Mouse (Mus musculus) C2C12 (cell line): ENCODE measurements around the gene Fxyd2. TPM values are rescaled to one million over a fixed set of nuclear protein-coding genes. Genes with fewer than 3 reads are reported as not detected.

Experiments
- H3K27me3 ChIP-seq: one replicate; pipeline ENCODE4 v1.6.1; 2011; ENCODE audit not compliant: control insufficient read depth, insufficient read depth, insufficient read length
- H3K36me3 ChIP-seq: one replicate; pipeline ENCODE4 v1.6.1; 2011; ENCODE audit not compliant: control insufficient read depth, insufficient read depth
- H3K4me3 ChIP-seq: one replicate; pipeline ENCODE4 v1.5.1; 2011; ENCODE audit warnings: mild to moderate bottlenecking, control low read depth; ENCODE audit not compliant: poor library complexity, insufficient read depth, severe bottlenecking
- H3K79me2 ChIP-seq: one replicate; pipeline ENCODE4 v1.6.1; 2011; ENCODE audit not compliant: control insufficient read depth, insufficient read depth
- H3K79me3 ChIP-seq: one replicate; pipeline ENCODE4 v1.6.1; 2011; ENCODE audit warnings: low read depth, control low read depth
- H3ac ChIP-seq: one replicate; pipeline ENCODE3; 2011; ENCODE audit warnings: low read depth; ENCODE audit not compliant: control insufficient read depth, insufficient read length
- CEBPB ChIP-seq: IDR thresholded peaks from one replicate; pipeline ENCODE4 v1.6.1; 2011; ENCODE audit warnings: low read depth, mild to moderate bottlenecking, control low read depth, moderate library complexity
- CTCF ChIP-seq: IDR thresholded peaks from one replicate; pipeline ENCODE4 v1.5.1; 2011; ENCODE audit not compliant: control insufficient read depth, insufficient read depth, insufficient read length
- FOSL1 ChIP-seq: IDR thresholded peaks from one replicate; pipeline ENCODE4 v1.8.0; 2011; ENCODE audit warnings: mild to moderate bottlenecking, low read length; ENCODE audit not compliant: poor library complexity, insufficient read depth, severe bottlenecking
- MAX ChIP-seq: IDR thresholded peaks from one replicate; pipeline ENCODE4 v1.6.1; 2011; ENCODE audit warnings: mild to moderate bottlenecking, control low read depth
- MYOD1 ChIP-seq: IDR thresholded peaks from one replicate; pipeline ENCODE4 v1.6.1; 2011; ENCODE audit warnings: low read depth; ENCODE audit not compliant: control insufficient read depth, insufficient read length
- MYOG ChIP-seq: IDR thresholded peaks from one replicate; pipeline ENCODE4 v1.6.1; 2011; ENCODE audit not compliant: control insufficient read depth, insufficient read length; ENCODE audit errors: extremely low read depth
- USF1 ChIP-seq: IDR thresholded peaks from one replicate; pipeline ENCODE4 v1.6.1; 2011; ENCODE audit warnings: low read depth, mild to moderate bottlenecking, control low read depth, moderate library complexity
- polyA plus RNA-seq: library from polyadenylated mRNA; unstranded; fragments of >200 nt; fragmentation: generic; extraction: Trizol; gene quantifications from one replicate; pipeline ENCODE4 v1.2.1, GENCODE M21; 2012; ENCODE audit warnings: missing spikeins

Fxyd2 gene
- polyA plus RNA-seq, 1 experiment, result not detected

GRCm38 (mm10) chr9:45431150-45431549 is 31.7 kb downstream of the Fxyd2 start:
- H3K79me3 ChIP-seq, result no peaks in the 10 kb centered on the region
- no peaks in the 10 kb centered on the region for H3K79me2 ChIP-seq
- TF ChIP-seq MYOG (no peak), USF1 (no peak)
- no peaks in the 10 kb centered on the region for H3K36me3 ChIP-seq
- H3ac ChIP-seq, result no peak overlapping the region
- peaks cover 34% of the 10 kb centered on the region for H3K27me3 ChIP-seq
- H3K4me3 ChIP-seq, result no peak overlapping the region

- Histone ChIP-seq H3K4me3 (no peak overlapping the region), H3K79me3 (no peaks in the 10 kb centered on the region), H3ac (no peak overlapping the region), H3K36me3 (no peaks in the 10 kb centered on the region), H3K79me2 (no peaks in the 10 kb centered on the region), H3K27me3 (peaks cover 34% of the 10 kb centered on the region)
- no peak for TF ChIP-seq FOSL1
- no peak for TF ChIP-seq CTCF
- no peak for TF ChIP-seq MYOD1
- no peak for TF ChIP-seq CEBPB
- no peak for TF ChIP-seq USF1
- no peak for TF ChIP-seq MYOG
- TF ChIP-seq MAX, result no peak
These were observed 33.2 kb downstream of the Fxyd2 start for GRCm38 (mm10) chr9:45432639-45433038.

GRCm38 (mm10) chr9:45433119-45433518 is 33.6 kb downstream of the Fxyd2 start:
- Histone ChIP-seq H3K36me3 (no peaks in the 10 kb centered on the region), H3K27me3 (peaks cover 34% of the 10 kb centered on the region), H3ac (no peak overlapping the region), H3K4me3 (no peak overlapping the region), H3K79me2 (no peaks in the 10 kb centered on the region), H3K79me3 (no peaks in the 10 kb centered on the region)
- no peak for TF ChIP-seq CEBPB
- TF ChIP-seq MYOG, result no peak
- TF ChIP-seq FOSL1, result no peak
- no peak for TF ChIP-seq CTCF
- no peak for TF ChIP-seq USF1

GRCm38 (mm10) chr9:45434171-45434570 is 34.7 kb downstream of the Fxyd2 start:
- TF ChIP-seq MYOG (no peak), MYOD1 (no peak), USF1 (no peak), CTCF (no peak), FOSL1 (no peak), MAX (no peak), CEBPB (no peak)
- H3K36me3 ChIP-seq, result no peaks in the 10 kb centered on the region
- H3K27me3 ChIP-seq, result peaks cover 37% of the 10 kb centered on the region

GRCm38 (mm10) chr9:45439025-45439424 is 39.6 kb downstream of the Fxyd2 start:
- Histone ChIP-seq H3K79me2 (no peaks in the 10 kb centered on the region), H3K79me3 (no peaks in the 10 kb centered on the region), H3K4me3 (no peak overlapping the region), H3K36me3 (no peaks in the 10 kb centered on the region), H3ac (no peak overlapping the region), H3K27me3 (peaks cover 4% of the 10 kb centered on the region)
- no peak for TF ChIP-seq CTCF
- no peak for TF ChIP-seq MYOG
- no peak for TF ChIP-seq FOSL1
- TF ChIP-seq USF1, result no peak
- TF ChIP-seq CEBPB, result no peak
- TF ChIP-seq MAX, result no peak
- TF ChIP-seq MYOD1, result no peak

More at GRCm38 (mm10) chr9:45434171-45434570, 34.7 kb downstream of the Fxyd2 start:
- H3K79me3 ChIP-seq, result no peaks in the 10 kb centered on the region
- H3K79me2 ChIP-seq, result no peaks in the 10 kb centered on the region
- H3ac ChIP-seq, result no peak overlapping the region
- no peak overlapping the region for H3K4me3 ChIP-seq

GRCm38 (mm10) chr9:45440083-45440784 is 40.8 kb downstream of the Fxyd2 start:
- TF ChIP-seq USF1 (no peak), MAX (no peak), CTCF (no peak), MYOD1 (no peak), MYOG (no peak)

More at GRCm38 (mm10) chr9:45440083-45440784, 40.8 kb downstream of the Fxyd2 start:
- Histone ChIP-seq H3K79me2 (no peaks in the 10 kb centered on the region), H3K36me3 (no peaks in the 10 kb centered on the region), H3ac (no peak overlapping the region), H3K79me3 (no peaks in the 10 kb centered on the region), H3K27me3 (peaks cover 4% of the 10 kb centered on the region), H3K4me3 (no peak overlapping the region)
